Mouse (Mus musculus) forebrain, embryonic 15.5 days (tissue): ENCODE results near the gene Gna12. TPM values are rescaled to one million over a fixed set of nuclear protein-coding genes. Genes with fewer than 3 reads are reported as not detected.

Experiments used
- ATAC-seq: fragments of 200-750 bp; cut with Nextera tagmentation; replicated peaks from 2 replicates; pipeline ENCODE4 v1.8.0; 2017; ENCODE audit warnings: mild to moderate bottlenecking, moderate TSS enrichment, moderate library complexity
- H3K27ac ChIP-seq: fragments of 300-500 bp; sonication (generic); replicated peaks from 2 replicates; pipeline ENCODE4 v1.5.1; 2015; ENCODE audit warnings: mild to moderate bottlenecking, inconsistent platforms
- H3K27me3 ChIP-seq: fragments of 300-500 bp; sonication (generic); 2 replicates; pipeline ENCODE4 v1.6.1; 2015; ENCODE audit warnings: inconsistent platforms
- H3K36me3 ChIP-seq: fragments of 300-500 bp; sonication (generic); 2 replicates; pipeline ENCODE4 v1.6.1; 2015; ENCODE audit warnings: mild to moderate bottlenecking, inconsistent platforms
- H3K4me1 ChIP-seq: fragments of 300-500 bp; sonication (generic); 2 replicates; pipeline ENCODE4 v1.6.1; 2015; ENCODE audit warnings: inconsistent platforms
- H3K4me2 ChIP-seq: fragments of 300-500 bp; sonication (generic); replicated peaks from 2 replicates; pipeline ENCODE4 v1.6.1; 2015; ENCODE audit warnings: mild to moderate bottlenecking, inconsistent platforms
- H3K4me3 ChIP-seq: fragments of 300-500 bp; sonication (generic); 2 replicates; pipeline ENCODE4 v1.5.1; 2015; ENCODE audit warnings: mild to moderate bottlenecking, inconsistent platforms
- H3K9ac ChIP-seq: fragments of 300-500 bp; sonication (generic); replicated peaks from 2 replicates; pipeline ENCODE4 v1.6.1; 2015; ENCODE audit warnings: mild to moderate bottlenecking, inconsistent platforms
- H3K9me3 ChIP-seq: fragments of 300-500 bp; sonication (generic); 2 replicates; pipeline ENCODE4 v1.6.1; 2016; ENCODE audit warnings: inconsistent platforms
- WGBS: fragments of 180-500 bp; shearing (Covaris S2); methylation state at CpG from one replicate; pipeline ENCODE4 v1.1.7; 2015; ENCODE audit warnings: mixed read lengths; 5-methylcytosine and 5-hydroxymethylcytosine counted together
- polyA plus RNA-seq: library from polyadenylated mRNA; unstranded; fragments of >200 nt; fragmentation: Nextera tagmentation; extraction: Ambion mirVana; gene quantifications from 2 replicates; pipeline ENCODE4 v1.2.1, GENCODE M21; 2015

Gene Gna12
- polyA plus RNA-seq, 1 experiment from 2014 or later: 26.3 TPM

DNA sequence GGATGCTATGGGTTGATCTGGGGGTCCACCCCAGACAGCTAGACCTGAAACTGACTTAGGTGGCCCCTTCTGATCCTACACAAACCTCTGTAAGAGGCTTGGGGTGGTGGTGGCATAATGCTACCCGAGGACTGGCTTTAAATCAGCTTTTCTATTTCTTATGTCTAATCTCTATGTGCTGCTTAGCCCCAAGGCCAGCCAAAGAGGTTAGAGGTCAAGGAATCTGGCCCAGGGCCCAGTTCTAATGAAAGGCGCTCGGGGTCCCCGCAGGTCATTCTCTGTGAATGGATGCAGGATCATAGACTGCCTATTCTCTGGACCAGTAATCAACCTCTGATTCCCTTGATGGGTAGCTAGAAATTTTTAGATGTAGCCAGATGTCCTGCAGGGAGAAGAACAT, 24.5 kb upstream of the Gna12 start:
- no peak overlapping the region for H3K4me2 ChIP-seq
- H3K27ac ChIP-seq: no peak overlapping the region
- H3K9me3 ChIP-seq: no peaks in the 10 kb centered on the region
- H3K36me3 ChIP-seq: no peaks in the 10 kb centered on the region
- H3K4me1 ChIP-seq: 0 out of 2 replicates have a peak, but pooled peaks cover 6% of the 10 kb centered on the region
- WGBS: 78% methylated on average over 4 of the region's 4 CpGs
- H3K9ac ChIP-seq: no peak overlapping the region
- H3K4me3 ChIP-seq: no peak overlapping the region
- H3K27me3 ChIP-seq: no peaks in the 10 kb centered on the region
- ATAC-seq: no peak

DNA sequence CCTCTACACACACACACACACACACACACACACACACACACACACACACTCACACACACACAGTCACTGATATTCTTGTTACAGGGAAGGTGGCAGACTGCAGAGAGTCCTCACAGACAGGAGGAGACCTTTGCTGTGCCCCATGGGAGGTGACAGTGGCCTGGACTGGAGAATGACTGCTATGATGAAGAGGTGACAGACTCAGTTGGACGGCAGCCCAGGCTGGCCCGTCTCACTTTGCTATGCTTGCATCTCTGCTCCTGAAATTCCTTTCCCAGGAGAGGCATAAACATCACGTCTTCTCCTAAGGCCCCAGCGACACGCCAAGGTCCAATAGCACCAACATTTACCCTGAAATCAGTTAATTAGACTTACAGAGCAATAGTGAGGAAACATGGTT, 23.5 kb upstream of the Gna12 start:
- no peak overlapping the region for H3K4me3 ChIP-seq
- no peaks in the 10 kb centered on the region for H3K36me3 ChIP-seq
- 85% methylated on average over 5 of the region's 5 CpGs for WGBS
- H3K27me3 ChIP-seq: no peaks in the 10 kb centered on the region
- no peak overlapping the region for H3K9ac ChIP-seq
- 0 out of 2 replicates have a peak, but pooled peaks cover 6% of the 10 kb centered on the region for H3K4me1 ChIP-seq
- H3K4me2 ChIP-seq: no peak overlapping the region
- no peak for ATAC-seq
- H3K27ac ChIP-seq: no peak overlapping the region
- no peaks in the 10 kb centered on the region for H3K9me3 ChIP-seq

DNA sequence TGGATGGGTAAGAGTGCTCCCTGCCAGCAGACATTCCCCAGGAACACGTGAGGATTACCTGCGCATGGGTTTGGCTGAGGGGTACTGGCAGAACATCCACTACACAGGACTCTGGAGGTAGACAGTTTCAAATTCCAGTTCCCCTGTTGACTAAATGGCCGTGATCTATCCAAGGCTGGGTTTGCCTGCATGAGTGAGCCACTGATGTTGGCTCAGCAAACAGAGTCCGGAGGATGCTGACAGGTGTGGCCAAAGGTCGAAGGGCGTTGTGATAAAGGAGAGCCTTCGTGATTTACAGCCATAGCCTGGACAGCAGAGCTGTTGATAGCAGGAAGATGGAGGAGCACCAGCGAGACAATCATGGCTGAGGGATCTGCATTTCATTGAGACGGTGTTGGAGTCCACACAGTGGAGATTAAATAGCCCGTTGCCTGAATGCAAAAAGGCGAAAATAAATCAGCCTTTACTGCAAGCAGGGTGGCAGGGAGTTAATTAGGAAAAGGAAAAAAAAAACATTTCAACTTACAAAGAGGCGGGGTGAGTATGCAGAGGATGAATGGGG, 22.3 kb upstream of the Gna12 start:
- Histone ChIP-seq H3K9ac (no peak overlapping the region), H3K36me3 (no peaks in the 10 kb centered on the region), H3K4me2 (no peak overlapping the region), H3K4me3 (no peak overlapping the region), H3K9me3 (no peaks in the 10 kb centered on the region), H3K27me3 (no peaks in the 10 kb centered on the region), H3K4me1 (0 out of 2 replicates have a peak, but pooled peaks cover 6% of the 10 kb centered on the region), H3K27ac (no peak overlapping the region)
- 78% methylated on average over 12 of the region's 12 CpGs for WGBS
- ATAC-seq: no peak

DNA sequence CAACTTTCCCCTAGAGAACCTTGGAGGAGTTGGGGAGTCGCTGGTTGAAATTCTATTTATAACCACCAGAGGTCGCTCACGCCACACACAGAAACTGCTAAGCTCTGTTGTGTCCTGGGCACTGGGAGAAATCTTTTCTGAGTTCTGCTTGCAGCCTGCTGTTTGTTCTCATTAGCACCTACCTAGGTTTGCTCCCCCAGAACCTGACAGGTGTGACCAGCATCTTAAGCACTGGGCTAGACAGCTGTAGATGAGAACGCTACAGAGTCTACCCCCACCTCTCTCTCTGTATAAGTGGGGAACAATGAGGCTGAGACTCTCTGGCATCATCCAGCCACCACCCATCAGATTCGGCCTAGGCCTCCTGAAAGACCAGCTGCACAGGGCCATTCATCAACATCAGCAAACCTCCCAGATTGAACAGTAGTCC, 17.1 kb upstream of the Gna12 start:
- WGBS: 7% methylated on average over 5 of the region's 5 CpGs
- no peaks in the 10 kb centered on the region for H3K4me1 ChIP-seq
- no peak overlapping the region for H3K9ac ChIP-seq
- no peak overlapping the region for H3K4me2 ChIP-seq
- 0 out of 2 replicates have a peak, but pooled peaks cover 4% of the 10 kb centered on the region for H3K27me3 ChIP-seq
- 0 out of 2 replicates have a peak overlapping the region, but pooled peaks have one; percentile 27 for H3K27ac ChIP-seq
- H3K36me3 ChIP-seq: no peaks in the 10 kb centered on the region
- no peaks in the 10 kb centered on the region for H3K9me3 ChIP-seq
- no peak overlapping the region for H3K4me3 ChIP-seq
- peak; percentile 63 for ATAC-seq

DNA sequence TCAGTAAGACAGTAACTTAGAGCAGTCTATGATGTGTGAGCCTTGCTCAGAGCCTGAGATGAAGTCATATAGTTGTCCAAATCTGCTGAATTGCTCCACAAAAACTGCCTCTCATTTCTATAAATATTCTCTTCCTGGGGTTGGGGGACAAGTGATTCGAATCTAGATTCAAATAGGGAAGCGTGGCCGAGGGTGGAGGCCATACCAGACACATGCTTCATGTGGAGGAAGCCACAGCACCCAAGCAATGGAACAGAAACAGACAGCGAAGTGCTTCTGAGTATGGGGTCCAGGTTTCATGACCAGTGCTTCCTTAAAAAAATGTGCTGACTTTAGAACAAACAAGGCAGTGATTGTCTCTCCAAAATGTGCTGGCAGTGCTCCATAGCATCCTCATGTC, 11.7 kb upstream of the Gna12 start:
- Histone ChIP-seq H3K4me1 (no peaks in the 10 kb centered on the region), H3K4me2 (no peak overlapping the region), H3K27me3 (0 out of 2 replicates have a peak, but pooled peaks cover 3% of the 10 kb centered on the region), H3K9ac (no peak overlapping the region), H3K4me3 (no peak overlapping the region), H3K27ac (no peak overlapping the region), H3K36me3 (no peaks in the 10 kb centered on the region), H3K9me3 (no peaks in the 10 kb centered on the region)
- 71% methylated on average over 4 of the region's 4 CpGs for WGBS
- no peak for ATAC-seq

DNA sequence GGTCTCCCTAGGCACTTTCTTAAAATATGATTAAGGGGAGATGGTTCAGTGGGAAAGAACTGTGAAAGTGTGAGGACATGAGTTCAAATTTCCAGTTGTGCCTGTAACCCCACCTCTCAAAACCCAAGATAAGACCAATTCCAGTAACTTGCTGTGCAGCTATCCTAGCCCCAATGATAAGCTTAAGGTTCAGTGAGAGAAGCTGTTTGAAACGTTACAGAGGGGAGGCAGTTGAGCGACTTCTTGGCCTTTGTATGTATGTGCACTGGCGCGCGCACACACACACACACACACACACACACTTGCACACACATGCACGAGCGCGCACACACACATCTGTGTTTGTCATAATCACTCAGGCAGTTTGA, 817 bp upstream of the Gna12 start:
- H3K9ac ChIP-seq: no peak overlapping the region
- H3K9me3 ChIP-seq: no peaks in the 10 kb centered on the region
- peaks cover 40% of the 10 kb centered on the region for H3K4me1 ChIP-seq
- no peaks in the 10 kb centered on the region for H3K27me3 ChIP-seq
- peak overlapping the region; percentile 22; the same call in 1 of the 2 replicates for H3K4me3 ChIP-seq
- 0 out of 2 replicates have a peak overlapping the region, but pooled peaks have one; percentile 25 for H3K27ac ChIP-seq
- peak overlapping the region; percentile 42 for H3K4me2 ChIP-seq
- WGBS: 79% methylated on average over 8 of the region's 8 CpGs
- no peak for ATAC-seq
- no peaks in the 10 kb centered on the region for H3K36me3 ChIP-seq

DNA sequence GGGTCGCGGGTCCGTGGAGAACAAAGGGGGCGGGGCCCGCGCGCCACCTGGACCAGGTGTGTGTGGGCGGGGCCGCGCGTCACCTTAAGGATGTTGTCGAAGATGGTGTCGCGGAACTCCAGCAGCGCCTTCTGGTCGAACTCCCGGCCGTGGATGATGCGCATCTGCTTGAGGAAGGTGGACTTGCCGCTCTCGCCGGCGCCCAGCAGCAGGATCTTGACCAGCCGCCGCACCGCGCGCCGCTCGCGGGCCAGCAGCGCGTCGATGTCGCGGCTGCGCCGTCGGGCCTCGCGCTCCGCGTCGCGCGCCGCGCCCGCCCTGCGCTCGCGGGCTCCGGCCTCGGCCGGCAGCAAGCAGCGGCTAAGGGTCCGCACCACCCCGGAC, 328 bp downstream of the Gna12 start:
- no peaks in the 10 kb centered on the region for H3K27me3 ChIP-seq
- peak overlapping the region; percentile 87 for H3K4me2 ChIP-seq
- under 1% methylated on average over 39 of the region's 58 CpGs for WGBS
- peaks cover 41% of the 10 kb centered on the region for H3K4me1 ChIP-seq
- peak overlapping the region; percentile 79 for H3K4me3 ChIP-seq
- peak overlapping the region; percentile 79 for H3K27ac ChIP-seq
- H3K36me3 ChIP-seq: 0 out of 2 replicates have a peak, but pooled peaks cover 4% of the 10 kb centered on the region
- H3K9ac ChIP-seq: peak overlapping the region; percentile 81
- H3K9me3 ChIP-seq: no peaks in the 10 kb centered on the region
- no peak for ATAC-seq

DNA sequence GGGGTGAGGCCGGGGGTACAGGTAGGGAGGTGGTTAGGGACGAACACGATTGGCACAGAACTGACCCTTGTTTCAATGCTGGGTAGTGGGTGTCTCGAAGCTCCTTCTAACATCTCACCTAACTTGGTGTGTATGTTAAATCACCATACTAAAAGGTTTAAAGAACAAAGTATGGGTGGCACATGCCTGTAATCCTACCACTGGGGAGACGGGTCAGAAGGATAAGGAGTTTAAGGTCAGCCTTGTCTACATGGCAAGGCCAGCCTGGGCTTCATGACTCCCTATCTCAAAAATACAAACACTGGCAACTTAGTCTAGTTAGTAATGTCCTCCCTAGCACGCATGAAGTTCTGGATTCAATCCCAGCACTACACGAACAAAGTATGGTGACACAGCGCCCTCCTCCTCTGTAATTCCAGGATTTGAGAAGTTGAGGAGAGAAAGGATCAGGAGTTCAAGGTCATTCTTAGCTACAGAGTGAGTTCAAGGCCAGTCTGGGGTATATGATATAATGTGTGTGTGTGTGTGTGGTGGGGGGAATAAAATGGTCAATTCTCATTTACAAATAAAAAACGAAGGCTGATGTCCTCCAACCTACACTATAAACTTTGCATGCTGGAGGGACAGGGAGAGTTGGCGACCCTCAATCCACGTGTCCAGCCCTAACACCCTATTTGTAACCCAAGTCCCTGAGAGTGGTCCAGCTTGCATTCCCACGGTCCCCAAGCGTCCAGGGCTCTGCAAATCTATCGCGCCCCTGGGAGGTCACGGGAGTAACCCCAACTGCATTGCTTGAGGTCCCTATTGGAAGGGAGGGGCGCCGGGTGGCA, 935 bp downstream of the Gna12 start:
- Histone ChIP-seq H3K9me3 (no peaks in the 10 kb centered on the region), H3K9ac (peak overlapping the region; percentile 81), H3K4me1 (peaks cover 41% of the 10 kb centered on the region), H3K27me3 (no peaks in the 10 kb centered on the region), H3K4me2 (peak overlapping the region; percentile 87), H3K36me3 (0 out of 2 replicates have a peak, but pooled peaks cover 4% of the 10 kb centered on the region), H3K4me3 (peak overlapping the region; percentile 79), H3K27ac (no peak overlapping the region)
- 34% methylated on average over 18 of the region's 18 CpGs for WGBS
- ATAC-seq: no peak

DNA sequence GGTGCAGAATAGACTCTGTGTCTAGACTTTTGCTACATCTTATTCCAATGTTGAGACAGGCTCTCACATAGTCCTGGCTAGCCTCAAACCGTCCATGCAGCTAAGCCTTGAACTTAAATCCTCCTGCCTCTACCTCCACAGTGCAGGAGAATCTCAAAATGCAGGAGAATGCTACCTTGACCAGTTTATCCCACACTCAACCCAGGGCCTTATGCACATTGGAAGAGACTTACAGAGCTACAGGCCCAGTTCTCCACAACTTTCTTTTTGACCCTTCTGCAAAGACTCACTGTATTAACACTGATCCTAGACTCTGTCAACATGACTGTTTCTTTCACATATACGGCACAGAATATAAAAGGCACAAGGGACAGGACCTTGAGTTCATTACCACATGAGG, 1.9 kb downstream of the Gna12 start:
- Histone ChIP-seq H3K27me3 (no peaks in the 10 kb centered on the region), H3K9ac (peak overlapping the region; percentile 16; the same call in 1 of the 2 replicates), H3K36me3 (0 out of 2 replicates have a peak, but pooled peaks cover 4% of the 10 kb centered on the region), H3K4me3 (peak overlapping the region; percentile 79), H3K4me1 (peaks cover 41% of the 10 kb centered on the region), H3K4me2 (peak overlapping the region; percentile 87), H3K9me3 (no peaks in the 10 kb centered on the region), H3K27ac (peak overlapping the region; percentile 7; the same call in 1 of the 2 replicates)
- ATAC-seq: no peak
- 44% methylated on average over 2 of the region's 2 CpGs for WGBS

DNA sequence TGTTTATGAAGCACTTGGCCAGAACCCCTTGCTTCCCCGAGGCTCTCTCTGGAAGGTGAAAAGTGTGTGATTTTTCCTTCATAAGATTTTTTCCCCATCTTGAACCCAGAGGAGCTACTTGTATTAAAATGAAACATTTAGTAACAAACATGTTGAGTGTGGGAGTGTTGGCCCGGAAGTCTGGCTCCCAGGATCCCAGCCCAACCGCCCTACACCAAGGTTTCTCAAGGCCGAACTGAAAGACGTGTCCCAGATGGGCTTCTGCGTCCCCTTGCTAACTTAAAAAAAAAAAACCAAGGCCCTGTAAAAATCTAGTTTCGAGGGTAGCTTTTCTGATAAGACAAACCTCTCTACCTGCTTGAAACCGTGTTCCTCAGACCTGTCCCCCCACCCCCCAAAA, 2.3 kb downstream of the Gna12 start:
- ATAC-seq: no peak
- H3K36me3 ChIP-seq: 0 out of 2 replicates have a peak, but pooled peaks cover 4% of the 10 kb centered on the region
- H3K27ac ChIP-seq: 0 out of 2 replicates have a peak overlapping the region, but pooled peaks have one; percentile 7
- H3K9me3 ChIP-seq: no peaks in the 10 kb centered on the region
- H3K4me2 ChIP-seq: peak overlapping the region; percentile 87; the same call in 1 of the 2 replicates
- peak overlapping the region; percentile 16; the same call in 1 of the 2 replicates for H3K9ac ChIP-seq
- WGBS: 79% methylated on average over 8 of the region's 8 CpGs
- H3K4me1 ChIP-seq: peaks cover 41% of the 10 kb centered on the region
- no peak overlapping the region for H3K4me3 ChIP-seq
- no peaks in the 10 kb centered on the region for H3K27me3 ChIP-seq

DNA sequence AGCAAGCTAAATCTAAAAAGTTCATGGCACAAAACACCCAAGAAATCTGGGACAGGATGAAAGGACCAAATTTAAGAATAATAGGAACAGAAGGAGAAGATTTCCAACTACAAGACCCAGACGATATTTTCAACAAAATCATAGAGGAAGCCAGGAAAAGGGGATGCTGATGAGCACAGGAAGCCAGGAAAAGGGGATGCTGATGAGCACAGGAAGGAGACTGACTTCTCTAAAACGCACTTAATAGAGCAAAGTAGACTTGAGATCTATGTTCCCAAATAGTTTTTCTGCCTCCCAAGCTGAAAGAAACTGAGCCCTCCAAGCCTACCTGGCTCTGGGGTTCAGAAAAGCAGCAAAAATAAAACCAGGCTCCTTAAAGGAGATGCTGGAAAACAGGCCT, 2.8 kb downstream of the Gna12 start:
- WGBS: 55% methylated on average over 2 of the region's 2 CpGs
- Histone ChIP-seq H3K9ac (no peak overlapping the region), H3K27ac (no peak overlapping the region), H3K36me3 (0 out of 2 replicates have a peak, but pooled peaks cover 4% of the 10 kb centered on the region), H3K4me2 (no peak overlapping the region; the same call in 1 of the 2 replicates), H3K27me3 (no peaks in the 10 kb centered on the region), H3K4me1 (peaks cover 41% of the 10 kb centered on the region), H3K4me3 (no peak overlapping the region), H3K9me3 (no peaks in the 10 kb centered on the region)
- ATAC-seq: no peak

DNA sequence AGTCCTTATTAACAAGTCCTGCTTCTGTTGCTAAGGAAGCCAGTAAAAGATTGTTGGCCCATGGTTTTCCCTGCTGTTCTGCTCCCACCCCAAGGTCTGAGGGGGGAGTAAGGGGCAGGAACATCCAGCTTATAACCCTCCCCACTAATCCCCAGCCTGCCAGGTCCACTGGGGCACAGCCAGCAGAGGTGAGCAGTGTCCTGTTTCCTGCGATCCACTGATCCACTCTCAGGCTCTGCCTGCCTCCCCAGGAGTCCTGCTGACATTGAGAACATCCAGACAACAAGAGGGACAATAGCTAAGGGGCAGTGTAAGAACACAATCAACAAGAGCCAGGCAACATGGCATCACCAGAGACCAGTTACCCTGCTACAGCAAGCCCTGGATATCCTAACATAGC, 3.4 kb downstream of the Gna12 start:
- H3K9me3 ChIP-seq: no peaks in the 10 kb centered on the region
- H3K9ac ChIP-seq: no peak overlapping the region
- H3K27ac ChIP-seq: no peak overlapping the region
- H3K4me1 ChIP-seq: peaks cover 41% of the 10 kb centered on the region
- no peak for ATAC-seq
- no peak overlapping the region for H3K4me2 ChIP-seq
- no peak overlapping the region for H3K4me3 ChIP-seq
- no peaks in the 10 kb centered on the region for H3K27me3 ChIP-seq
- 0 out of 2 replicates have a peak, but pooled peaks cover 4% of the 10 kb centered on the region for H3K36me3 ChIP-seq
- 6% methylated on average over 1 of the region's 1 CpGs for WGBS
